Mouse (Mus musculus) splenic B cell, adult 2 months (primary cell): ENCODE data around the gene Insm1.

Experiments used
- DNase-seq: peaks from one replicate; pipeline ENCODE4 v3.0.0-alpha.2; 2011; ENCODE audit warnings: low read depth, low spot score
- H3K27me3 ChIP-seq: 2 replicates; pipeline ENCODE4 v1.6.1; 2012; ENCODE audit warnings: mild to moderate bottlenecking, low read length, moderate library complexity, mixed read lengths; ENCODE audit not compliant: control insufficient read depth, poor library complexity, insufficient read depth, severe bottlenecking
- H3K36me3 ChIP-seq: 2 replicates; pipeline ENCODE4 v1.6.1; 2012; ENCODE audit warnings: mild to moderate bottlenecking, low read length, moderate library complexity, mixed read lengths; ENCODE audit not compliant: control insufficient read depth, poor library complexity, insufficient read depth, severe bottlenecking

The Insm1 gene

DNA sequence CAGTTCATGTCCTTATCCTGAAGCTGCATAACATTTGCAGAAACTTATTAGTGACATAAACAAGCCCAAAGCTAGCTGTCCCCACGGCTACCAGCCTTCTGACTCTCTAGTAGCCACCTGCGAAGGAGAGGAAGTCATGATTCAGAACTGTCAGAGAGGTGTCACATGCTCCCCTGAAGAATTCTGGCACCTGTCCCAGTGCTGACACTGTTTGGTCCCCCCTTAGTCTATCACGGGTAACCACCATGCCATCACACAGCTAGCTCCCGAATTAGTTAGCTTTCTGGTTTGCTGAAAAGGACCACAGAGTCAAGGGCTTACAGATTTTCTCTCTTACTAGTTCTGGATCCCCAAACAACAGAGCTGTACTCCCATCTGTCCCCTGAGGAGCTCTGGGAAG, 43.3 kb downstream of the Insm1 start:
- DNase-seq, result peak; percentile 45
- no peaks in the 10 kb centered on the region for H3K36me3 ChIP-seq
- no peaks in the 10 kb centered on the region for H3K27me3 ChIP-seq

DNA sequence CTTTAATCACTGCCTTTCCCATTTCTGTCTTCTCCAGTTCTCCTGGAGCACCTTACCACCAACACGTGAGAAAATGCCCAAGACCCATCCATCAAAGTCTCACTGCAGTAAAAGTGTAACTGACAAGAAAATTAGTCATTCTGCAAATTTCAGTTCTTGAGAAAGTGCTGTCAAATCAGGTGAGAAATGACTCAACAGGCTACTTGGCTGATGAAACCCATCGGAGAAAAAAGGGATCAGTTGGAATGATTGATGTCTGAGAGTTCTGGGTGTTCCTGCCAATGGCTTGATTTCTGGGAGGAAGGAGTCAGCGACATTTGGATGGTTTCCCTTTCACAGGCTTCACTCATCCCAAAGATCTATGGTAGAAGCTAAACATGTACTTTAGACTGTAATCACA, 44.8 kb downstream of the Insm1 start:
- no peak for DNase-seq
- Histone ChIP-seq H3K36me3 (no peaks in the 10 kb centered on the region), H3K27me3 (no peaks in the 10 kb centered on the region)
